Mouse (Mus musculus) cerebral cortex, adult 2 months (tissue): ENCODE results near the gene Kcnk7.

ENCODE experiments used
- WGBS: fragments of 180-500 bp; shearing (Covaris S2); methylation state at CpG from one replicate; pipeline ENCODE4 v1.1.7; 2018; 5-methylcytosine and 5-hydroxymethylcytosine counted together

The Kcnk7 gene

DNA sequence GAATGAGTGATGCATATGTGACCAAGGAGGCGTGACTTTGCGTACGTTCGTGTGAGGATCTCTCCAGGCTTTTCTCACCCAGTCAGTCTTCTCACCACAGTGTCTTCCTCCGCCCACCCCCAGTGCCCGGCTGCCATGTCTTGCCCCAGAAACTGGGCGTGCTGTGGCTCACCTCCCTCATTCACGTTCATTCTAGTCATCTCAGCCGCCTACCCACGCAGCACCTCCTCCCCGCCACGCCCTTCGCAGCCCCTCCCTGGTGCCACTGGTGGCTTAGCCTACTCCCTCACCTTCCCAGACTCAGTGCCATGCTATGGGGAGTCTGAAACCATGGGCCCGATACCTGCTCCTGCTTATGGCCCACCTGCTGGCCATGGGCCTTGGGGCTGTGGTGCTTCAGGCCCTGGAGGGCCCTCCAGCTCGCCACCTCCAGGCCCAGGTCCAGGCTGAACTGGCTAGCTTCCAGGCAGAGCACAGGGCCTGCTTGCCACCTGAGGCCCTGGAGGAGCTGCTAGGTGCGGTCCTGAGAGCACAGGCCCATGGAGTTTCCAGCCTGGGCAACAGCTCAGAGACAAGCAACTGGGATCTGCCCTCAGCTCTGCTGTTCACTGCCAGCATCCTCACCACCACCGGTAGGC, at the start of gene Kcnk7:
Gene Kcnk7, plus strand, starts transcription at position 205 of the 638 bp plus-strand sequence.
- WGBS, result 56% methylated on average over 17 of the region's 17 CpGs

DNA sequence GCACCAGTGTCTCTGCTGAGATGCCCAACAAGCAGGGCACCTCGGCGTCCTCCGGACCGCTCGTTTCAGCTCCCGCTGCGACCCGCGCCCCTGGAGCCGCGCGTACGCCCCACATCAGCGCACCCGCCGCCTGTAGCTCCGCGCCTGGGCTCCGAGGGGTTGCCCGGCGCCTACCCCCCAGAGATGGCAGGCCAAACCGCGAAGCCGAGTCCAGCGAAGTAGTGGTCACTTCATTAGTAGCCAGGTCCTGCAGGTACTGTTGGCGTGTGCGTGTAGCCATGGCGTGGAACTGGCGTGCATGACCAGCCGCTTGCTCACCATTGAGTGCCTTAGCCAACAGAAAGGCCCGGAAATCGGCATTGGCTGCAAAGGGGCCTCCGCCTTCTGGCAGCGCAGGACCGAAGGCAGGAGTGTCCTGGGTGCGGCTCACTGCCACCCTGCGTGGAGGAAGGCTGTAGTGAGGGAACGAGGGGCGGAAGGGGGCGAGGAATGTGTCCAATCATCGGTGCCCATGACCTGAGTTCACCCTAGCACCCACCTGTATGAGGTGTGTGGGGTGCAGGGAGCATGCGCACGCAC, 49.4 kb upstream of the Kcnk7 start:
- 35% methylated on average over 43 of the region's 43 CpGs for WGBS

DNA sequence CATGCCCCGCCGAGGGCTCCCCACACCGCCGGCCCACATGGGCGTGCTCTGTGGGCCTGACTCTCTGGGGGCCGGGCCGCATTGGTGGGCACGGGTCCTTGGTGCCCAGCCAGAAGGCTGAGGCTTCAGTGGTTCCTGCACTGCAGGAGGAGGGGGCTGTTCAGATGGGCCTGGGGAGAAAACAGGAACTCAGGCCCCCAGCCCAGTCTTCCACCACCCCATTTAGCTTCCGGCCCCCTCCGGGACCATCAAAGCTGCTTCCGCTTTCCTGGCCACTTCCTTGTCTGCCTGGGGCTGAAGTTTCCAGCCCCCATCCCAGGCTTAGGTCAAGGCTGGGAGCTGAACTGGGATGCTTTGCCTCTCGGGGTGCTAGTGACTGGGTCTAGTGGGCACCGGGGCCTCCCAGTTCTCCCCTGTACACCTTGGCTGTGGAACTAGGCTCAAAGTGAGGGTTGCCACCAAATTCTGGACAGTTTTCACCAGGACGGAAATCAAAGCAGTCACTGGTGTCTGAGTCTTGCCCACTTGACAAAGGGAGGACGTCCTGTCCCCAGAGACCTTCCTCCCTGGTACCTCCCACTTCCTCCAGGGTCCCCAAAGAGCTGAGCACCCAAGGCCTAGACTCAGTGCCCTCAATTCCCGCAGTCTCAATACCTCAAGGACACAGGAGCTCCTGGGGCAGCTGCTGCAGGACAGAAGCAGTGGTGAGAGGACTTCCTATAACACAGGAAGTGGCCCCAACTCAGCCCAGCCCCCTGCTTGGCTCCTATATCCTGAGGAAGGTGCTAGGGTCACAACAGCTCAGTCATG, 43.0 kb upstream of the Kcnk7 start:
- 76% methylated on average over 16 of the region's 16 CpGs for WGBS

DNA sequence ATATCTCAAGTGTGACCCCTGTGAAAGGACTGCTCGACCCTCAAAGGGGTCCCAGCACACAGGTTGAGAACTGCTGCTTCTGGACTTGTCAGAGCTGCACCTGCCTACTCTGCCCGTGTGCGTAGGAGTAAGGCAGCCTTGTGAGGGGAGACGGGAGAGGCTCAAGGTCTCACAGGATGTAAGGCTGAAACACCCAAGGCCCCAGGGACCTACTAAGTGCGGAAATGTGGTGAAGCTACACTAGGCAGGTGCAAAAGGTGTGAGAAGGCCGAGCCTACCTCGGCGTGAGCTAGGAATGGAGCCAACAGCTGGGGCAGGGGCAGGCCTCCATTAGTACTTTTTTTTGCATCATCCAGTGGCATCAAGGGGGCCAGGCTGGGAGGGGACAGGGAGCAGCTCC, 41.9 kb upstream of the Kcnk7 start:
- WGBS, result 67% methylated on average over 8 of the region's 8 CpGs

DNA sequence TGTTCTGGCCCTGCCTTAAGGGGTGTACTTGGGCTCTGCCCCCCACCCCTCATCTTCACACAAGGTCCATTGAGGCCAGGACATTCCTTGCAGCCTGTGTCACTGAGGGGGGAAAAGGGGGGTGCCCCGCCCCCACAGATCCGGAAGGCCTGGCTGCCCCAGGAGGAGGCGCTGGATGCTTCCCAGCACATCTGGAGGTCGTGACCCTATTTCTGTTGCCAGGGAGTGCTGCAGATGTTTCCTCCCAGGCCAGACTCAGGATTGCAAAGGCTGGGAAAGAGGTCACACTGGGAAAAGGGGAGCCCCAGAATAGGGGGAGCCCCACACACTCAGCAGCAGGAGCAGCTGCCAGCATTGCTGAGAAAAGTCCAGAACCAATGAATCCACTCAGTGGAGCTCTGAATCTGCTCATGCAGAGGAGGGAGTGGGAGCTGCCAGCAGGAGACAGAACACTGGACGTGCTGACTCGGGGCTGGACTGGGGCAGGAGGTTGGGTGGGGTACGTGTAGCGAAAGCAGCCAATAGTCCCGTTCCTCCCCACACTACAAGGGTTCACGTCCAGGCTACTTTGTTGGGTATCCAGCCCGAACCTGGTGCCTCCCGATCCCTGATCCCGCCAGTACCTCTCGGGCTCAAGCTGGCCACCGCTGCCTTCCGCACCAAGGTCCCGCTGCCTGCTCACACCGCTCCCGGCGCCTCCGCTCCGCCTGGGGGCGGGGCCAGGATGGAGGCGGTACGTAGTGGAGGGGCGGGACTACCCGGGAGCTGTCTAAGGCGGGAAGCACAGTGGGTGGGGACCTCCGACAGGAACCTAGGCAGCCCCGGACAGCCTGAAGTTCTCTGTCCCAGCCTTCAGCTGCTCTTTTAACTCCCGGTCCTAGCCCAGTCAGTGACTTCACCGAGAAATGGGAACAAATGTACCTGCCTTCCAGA, 40.9 kb upstream of the Kcnk7 start, which contains the start of gene Sipa1:
Gene Sipa1, minus strand, starts transcription at position 727 of the 933 bp plus-strand sequence.
- 8% methylated on average over 32 of the region's 32 CpGs for WGBS

DNA sequence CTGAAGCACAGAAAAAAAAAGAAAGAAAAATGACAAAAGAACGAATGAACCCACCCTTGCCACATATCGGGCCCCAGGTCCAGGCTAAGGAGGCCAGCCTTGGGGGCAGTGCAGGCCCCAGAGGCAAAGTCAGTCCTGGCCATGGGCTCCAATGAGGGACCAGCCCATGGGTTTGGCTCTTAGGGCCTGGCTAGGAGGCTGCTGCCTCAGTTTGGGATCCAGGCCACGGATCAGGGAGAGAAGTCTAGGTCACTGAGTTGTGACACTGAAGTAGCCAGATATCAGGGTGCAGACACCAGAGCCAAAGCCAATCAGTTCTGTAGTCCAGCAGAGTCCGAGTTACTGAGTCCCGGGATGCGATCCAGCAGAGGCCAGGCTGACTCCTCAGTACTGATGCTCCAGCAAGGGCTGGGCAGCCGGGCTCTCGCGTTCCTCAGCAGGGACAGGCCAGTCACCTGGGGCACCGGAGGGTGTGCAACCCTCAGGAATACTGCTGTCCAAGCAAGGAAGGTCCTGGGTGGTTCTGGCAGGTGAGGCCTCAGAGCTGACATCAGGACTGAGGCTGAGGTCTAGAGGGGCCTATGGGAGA, 39.4 kb upstream of the Kcnk7 start:
- 93% methylated on average over 10 of the region's 10 CpGs for WGBS

DNA sequence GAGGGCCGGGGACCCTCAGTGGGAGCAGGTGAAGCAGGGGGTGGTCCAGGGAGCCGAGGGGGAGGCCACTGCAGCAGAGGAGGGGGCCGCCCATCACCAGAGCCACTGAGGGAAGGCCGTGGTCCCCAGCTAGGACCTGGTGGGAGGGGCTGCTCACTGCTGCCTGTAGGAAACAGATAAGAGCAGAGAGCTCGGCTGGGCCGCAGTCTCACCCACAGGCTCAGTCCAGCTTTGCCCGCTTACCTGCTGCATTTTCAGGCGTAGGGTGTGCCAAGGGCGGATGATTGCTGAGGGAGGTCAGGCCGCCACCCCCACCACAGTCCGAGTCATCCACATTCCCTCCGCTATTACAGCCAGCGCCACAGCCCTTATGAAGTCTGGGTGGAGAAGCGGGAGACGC, 38.7 kb upstream of the Kcnk7 start:
- WGBS, result 96% methylated on average over 15 of the region's 15 CpGs

DNA sequence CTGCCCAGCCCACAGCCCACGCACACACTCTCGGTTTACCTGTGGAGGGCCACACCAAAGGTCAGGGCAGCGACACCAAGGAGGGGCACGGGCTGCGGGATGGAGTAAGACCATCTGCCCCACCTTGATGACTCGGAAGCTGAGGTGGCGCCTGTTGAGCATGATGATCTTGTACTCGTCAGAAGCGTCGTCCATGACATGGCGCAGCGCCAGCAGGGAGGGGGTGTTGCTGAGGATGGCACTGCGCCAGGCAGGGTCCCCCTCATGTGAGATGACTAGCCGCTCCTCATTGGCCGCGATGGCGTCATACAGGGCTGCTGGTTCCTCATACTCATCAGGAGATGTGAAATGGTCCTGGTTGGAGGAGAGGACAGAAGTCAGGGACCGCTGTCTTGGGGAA, 37.8 kb upstream of the Kcnk7 start:
- 87% methylated on average over 18 of the region's 18 CpGs for WGBS

DNA sequence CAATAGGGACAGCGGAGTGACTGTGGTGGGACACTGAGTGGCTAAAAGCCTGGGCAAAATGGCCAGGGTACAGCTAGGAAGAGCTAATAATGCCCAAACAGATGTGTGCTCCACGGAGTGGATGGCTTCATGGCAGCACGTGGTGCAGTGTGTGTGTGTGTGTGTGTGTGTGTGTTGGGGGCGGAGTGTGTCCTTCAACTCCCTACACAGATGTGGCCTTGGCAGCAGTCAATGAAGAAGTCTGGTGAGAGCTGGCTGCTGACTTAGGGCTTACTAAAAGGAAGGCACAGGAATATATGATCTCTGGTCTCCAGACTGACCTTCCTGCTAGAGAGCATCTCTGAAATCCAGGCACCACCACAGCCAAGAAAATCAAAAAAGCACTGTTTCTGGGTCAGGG, 35.8 kb upstream of the Kcnk7 start:
- WGBS, result 83% methylated on average over 4 of the region's 4 CpGs

DNA sequence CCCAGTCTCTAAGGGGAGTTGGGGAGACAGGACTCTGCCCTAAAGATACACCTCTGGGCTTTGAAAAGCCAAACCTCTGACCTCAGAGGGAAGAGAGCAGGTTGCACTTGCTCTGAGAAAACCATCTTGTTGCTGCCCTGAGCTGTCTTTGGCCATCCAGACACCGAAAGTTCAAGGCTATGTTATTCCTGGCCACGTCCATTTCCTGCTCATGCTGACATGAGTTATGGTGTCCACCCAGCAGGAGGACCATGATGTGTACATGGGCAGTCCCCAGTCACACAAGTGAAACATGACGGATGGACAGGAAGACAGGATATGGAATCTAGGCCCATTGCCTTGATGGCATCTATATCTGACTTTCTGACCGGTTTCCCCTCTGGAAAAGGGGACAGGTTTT, 23.7 kb upstream of the Kcnk7 start:
- WGBS, result 78% methylated on average over 4 of the region's 4 CpGs

DNA sequence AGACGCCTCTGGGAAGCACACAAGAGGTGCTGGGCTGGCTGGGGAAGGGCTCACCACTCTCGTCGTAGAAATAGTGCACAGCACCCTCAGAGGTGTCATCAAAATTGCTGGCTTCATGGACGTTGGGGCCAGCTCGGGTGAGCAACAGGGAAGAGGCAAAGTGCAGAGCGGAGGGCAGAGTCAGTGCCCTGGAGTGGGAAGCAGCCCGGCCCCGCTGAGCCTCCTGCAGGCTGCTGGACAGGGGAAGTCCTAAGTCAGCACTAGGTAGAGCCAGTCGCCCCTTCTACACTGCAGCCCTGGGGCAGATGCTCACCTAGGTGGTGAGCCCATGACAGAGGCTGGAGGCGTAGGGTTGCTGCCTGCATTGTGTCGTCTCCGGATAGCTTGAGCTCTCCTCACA, 19.9 kb upstream of the Kcnk7 start:
- WGBS, result 94% methylated on average over 12 of the region's 12 CpGs

DNA sequence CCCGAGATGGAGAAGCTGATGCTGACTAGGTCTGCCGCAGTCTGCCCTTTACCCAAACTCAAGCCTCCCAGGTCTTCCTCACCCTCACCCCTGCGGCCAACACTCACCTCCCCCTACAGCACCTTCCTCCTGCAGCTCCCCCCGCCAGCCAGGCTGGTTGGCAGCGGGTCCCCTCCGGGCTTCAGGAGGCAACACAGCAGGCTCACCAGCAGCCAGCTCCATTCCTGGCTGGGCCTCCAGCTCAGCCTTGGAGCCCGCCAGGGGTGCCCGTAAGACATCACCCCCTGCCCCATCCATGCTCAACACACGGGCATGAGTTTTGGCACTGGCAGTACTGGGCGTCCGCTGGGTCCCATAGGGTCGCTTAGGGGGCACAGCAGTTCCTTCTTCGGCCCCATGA, 19.2 kb upstream of the Kcnk7 start:
- 90% methylated on average over 13 of the region's 13 CpGs for WGBS

DNA sequence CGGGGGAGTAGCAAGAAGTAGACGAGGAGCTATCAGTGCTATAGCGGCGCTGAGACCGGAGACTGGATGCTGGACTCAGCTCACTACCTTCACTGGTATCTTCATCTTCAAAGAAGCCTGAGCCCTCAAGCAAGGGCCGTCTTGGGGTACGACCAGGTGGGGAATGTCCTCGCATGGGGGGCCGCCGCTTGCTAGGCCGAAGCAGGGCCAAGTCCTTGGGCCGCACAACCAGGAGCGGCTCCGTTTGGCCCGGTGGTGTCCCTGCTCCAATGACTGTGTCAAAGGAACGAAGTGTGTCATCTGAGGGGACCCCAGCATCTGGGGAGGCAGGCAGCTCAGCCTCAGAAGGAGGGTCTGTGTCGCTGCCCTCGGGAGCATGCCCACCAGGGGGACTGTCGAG, 18.7 kb upstream of the Kcnk7 start:
- 94% methylated on average over 19 of the region's 19 CpGs for WGBS

DNA sequence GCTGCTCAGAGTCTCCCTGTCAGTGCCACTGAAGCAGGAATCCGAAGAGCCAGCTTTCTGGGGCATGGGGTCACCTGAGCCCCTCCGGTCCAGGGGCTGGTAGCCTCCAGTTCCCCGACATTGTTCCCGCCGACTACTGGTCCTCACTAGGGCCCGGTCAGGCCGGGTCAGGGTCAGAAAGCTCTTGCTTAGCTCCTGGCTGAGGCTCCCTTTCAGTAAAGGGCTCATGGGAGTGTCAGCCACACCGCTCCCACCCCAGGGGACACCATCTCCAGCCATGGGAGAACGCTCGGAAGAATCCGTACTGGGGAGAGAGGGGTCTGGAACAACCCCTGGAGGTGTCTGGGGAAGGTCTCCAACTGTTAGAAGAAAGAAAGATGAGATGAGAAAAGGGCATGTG, 18.3 kb upstream of the Kcnk7 start:
- 94% methylated on average over 11 of the region's 11 CpGs for WGBS

DNA sequence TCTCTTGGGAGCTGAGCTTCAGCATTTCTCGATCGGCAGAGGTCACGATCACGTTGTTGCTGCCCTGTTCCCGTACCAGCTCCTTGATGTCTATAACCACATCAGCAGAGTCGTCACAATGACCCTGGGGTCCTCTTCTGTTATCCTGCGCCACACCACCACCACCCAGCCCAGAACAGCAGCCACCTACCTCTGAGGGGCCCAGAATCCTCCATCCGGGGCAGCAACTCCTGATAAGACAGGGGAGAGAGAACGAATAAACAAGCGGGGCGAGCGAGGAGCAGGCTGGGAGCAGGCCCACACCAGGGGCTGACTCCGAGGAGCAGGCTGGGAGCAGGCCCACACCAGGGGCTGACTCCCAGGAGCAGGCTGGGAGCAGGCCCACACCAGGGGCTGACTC, 17.7 kb upstream of the Kcnk7 start:
- WGBS, result 93% methylated on average over 13 of the region's 13 CpGs

DNA sequence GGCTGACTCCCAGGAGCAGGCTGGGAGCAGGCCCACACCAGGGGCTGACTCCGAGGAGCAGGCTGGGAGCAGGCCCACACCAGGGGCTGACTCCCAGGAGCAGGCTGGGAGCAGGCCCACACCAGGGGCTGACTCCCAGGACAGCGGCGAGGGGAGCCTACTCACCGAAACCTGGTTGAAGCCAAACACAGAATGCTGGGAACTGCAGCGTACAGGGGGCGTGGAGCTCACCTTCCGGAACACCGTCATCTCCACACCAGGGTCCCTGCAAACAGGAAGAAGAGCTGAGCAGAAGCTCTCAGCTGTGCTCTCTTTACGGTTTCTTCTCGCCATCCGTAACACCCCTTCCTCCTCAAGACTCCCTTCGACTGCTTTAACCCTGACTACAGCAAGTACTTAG, 17.2 kb upstream of the Kcnk7 start:
- 89% methylated on average over 12 of the region's 12 CpGs for WGBS

DNA sequence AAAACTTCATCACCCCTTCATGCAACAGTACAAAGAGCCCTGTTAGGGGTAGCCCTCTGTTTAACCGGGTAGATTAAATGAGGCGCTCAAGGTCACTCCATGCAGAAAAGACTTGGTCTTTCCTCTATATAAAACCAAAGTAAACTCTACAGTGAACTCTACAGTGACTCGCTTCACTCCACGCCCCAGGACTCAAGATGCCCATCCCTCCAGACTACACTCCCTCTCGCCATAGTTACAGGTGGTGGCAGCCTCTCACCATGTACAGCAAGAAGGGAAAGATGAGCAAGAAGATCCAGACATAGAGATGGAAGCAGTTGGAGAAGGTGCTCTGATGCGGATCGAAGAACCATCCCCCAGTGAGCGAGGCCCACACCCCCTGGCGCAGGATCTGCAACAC, 16.4 kb upstream of the Kcnk7 start:
- WGBS, result 20% methylated on average over 9 of the region's 9 CpGs

DNA sequence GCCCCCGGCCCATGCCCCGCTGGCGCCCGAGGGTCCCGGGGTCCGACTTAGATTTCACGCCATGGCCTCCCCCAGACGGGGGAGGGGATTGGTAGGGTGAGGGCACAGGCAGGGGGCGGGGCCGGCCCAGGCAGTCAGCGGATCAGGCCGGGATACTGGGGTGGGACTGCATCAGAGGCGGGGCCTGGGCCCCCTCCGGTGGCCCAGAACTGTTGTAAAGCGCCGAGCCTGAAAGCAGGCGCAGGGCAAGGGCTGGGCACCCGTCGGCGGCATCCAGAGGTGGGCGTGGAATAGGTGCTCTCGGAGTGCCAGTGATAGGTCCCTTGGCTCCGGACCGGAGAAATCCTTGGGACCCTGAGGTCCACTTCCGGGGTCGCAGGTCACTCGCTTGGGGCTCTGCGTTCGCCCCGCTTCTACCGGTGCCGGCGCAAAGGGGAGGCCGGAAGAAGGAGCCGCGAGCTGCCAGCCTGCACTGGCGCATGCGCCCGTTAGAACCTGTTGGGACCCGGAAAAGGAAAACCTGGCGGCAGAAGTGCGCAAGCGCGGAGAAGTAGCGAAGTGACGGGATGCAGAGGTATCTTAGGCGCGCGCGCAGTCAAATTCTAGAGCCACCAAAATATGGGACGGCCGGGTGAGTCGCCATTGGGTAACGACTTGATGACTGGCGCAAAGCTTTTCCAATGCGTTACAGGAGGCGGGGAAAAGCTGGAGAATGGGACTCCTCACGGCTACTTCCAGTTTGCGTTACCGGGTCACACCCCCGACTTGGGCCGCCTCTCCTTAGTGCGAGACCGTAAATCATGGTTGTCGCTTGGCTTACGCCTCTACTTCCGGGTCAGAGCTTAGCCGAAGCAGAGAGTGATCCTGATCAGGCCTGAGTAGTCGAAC, 15.7 kb upstream of the Kcnk7 start, which contains the start of the genes Map3k11 and Pcnx3:
Gene Map3k11, plus strand, starts transcription at position 543 of the 888 bp plus-strand sequence.
Gene Pcnx3, minus strand, starts transcription at position 709 of the 888 bp plus-strand sequence.
- under 1% methylated on average over 69 of the region's 69 CpGs for WGBS

DNA sequence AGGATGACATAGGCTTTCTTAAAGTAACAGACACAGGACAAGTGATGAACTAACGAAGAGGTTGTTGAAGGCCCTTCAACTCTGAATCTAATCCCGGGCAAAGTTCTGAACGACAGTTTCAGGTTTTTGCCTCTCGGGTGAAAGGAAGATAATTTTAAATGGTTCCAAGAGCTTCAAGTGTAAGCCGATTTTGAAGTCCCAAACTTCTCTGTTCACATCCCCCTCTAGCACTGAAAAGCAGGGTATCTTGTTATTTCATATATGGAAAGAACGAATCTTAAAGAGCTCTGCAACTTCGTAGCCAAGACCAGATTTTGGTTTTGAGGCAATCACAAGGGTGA, 15.1 kb upstream of the Kcnk7 start:
- WGBS, result 1% methylated on average over 7 of the region's 7 CpGs

DNA sequence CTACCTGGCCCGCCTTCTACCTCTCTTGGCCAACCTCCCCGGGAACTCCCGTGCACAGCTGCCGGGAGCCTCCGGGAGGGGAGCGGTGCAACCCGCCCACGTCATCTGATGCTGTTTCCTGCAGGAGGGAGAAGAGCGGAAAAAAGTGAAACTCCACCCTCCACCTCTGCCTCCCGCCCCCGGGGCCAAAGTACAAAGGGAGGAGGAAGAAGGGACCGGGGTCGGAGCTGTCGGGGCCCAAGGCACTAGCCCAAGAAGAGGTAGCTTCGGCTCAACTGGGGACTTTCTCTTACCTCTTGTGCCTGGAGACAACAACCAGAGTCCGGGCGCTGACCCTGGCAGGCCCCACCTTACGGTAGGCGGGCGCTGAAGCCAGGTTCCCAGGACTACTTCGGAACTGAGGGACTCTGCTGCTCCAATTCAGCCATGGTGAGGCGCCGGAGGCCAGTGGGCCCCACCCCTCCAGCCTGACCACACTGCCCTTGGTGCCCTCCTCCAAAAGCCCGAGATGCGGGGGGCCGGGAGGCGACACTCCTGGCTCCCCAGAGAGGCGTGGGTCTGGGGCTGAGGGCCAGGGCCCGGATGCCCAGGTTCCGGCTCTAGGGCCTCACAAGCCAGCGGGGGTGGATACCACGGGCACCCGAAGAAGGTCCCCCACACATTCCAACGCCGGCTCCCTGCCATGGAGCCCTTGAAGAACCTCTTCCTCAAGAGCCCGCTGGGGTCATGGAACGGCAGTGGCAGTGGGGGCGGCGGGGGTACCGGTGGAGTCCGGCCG, 14.4 kb upstream of the Kcnk7 start:
- WGBS, result 5% methylated on average over 42 of the region's 42 CpGs
